Mouse (Mus musculus): Measurements from ENCODE around the gene Ptprg.

DNA sequence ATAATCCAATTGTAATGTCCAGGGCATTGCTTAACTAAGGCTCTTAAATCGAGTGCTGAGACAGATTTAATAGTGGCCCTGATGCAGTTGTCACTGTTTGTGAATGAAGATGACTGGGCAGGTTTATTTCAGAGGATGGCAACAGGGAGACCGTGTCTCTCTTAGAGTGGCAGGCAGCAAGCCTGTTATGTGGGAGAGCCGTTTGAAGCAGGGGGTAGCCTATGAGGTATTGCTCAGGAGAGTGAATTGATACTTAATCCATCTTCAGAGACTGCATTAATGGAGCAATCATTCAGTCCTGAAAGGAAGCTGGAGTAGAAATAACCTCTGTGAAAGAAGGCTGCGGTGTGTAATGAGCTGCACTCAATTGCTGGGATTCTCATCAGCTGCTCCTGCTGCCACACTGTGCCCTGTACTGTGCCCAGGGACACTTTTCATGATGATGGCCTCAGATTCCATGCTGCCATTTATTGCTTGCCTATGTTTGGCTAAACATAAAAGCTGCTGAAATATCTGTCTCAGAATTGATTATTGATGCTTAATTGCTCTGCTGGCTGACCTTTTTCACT lies 526.6 kb downstream of the Ptprg start:
- no peak for TF ChIP-seq CTCF (IDR thresholded peaks at IDR 0.05; ENCODE audit: low read depth)
- TF ChIP-seq EP300 (IDR thresholded peaks at IDR 0.05; ENCODE audit: low read depth), result no peak
